Mouse (Mus musculus): ENCODE results near the gene Gm20481. TPM values are rescaled to one million over a fixed set of nuclear protein-coding genes. Genes with fewer than 3 reads are reported as not detected.
A peak's percentile ranks its signal among the peaks of the same experiment; 100 is the strongest.

Gene Gm20481
- polyA plus RNA-seq, 1 experiment from 2014 or later: not detected

DNA sequence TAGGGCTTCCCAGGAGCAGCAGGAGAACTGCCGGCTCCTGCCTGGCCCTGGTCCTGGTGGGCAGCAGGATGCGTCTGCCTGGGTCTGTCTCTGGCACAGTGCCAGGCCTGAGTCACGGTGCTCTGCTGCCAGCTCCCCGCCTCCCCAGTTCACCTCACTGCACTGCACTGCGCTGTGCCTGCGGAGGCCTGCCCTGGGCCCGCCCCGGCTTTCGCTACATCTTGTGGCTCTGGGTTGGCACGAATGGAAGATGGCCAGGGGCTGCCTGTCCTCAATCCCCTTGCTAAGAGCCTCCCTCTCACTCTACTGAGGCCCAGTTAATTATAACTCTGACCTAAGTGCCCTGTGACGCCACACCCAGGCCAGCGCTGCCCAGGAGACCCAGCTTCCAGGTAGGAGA lies 46.7 kb downstream of the Gm20481 start, which contains the start of gene Vwa7:
Gene Vwa7 (plus strand): TSS at position 204 of the 400 bp plus-strand sequence.
- Histone ChIP-seq H3K4me1 (replicated peaks; ENCODE audit: control insufficient read depth, insufficient read depth, low read length) (peaks cover 6% of the 10 kb centered on the region), H3K4me2 (replicated peaks; ENCODE audit: low read depth) (0 out of 2 replicates have a peak within 1 kb of the TSS, but pooled peaks have one; percentile 9), H3K9me3 (ENCODE audit: control insufficient read depth) (no peaks in the 10 kb centered on the region), H3K4me3 (ENCODE audit: low read depth, low read length) (no peak within 1 kb of the TSS), H3K27me3 (replicated peaks; ENCODE audit: control insufficient read depth, insufficient read depth, low read length) (no peaks in the 10 kb centered on the region), H3K27ac (ENCODE audit: low read depth, low read length) (peak within 1 kb of the TSS; percentile 46), H3K36me3 (ENCODE audit: control insufficient read depth, insufficient read depth) (peaks cover 50% of the 10 kb centered on the region), H3K9ac (ENCODE audit: low read depth, low read length) (no peak within 1 kb of the TSS)
- no peak for TF ChIP-seq CTCF (IDR thresholded peaks at IDR 0.05; ENCODE audit: low read depth)
- WGBS: 41% methylated on average over 12 of the region's 12 CpGs
- 0 out of 2 replicates have a peak, but pooled peaks have one; percentile 8 for ATAC-seq

DNA sequence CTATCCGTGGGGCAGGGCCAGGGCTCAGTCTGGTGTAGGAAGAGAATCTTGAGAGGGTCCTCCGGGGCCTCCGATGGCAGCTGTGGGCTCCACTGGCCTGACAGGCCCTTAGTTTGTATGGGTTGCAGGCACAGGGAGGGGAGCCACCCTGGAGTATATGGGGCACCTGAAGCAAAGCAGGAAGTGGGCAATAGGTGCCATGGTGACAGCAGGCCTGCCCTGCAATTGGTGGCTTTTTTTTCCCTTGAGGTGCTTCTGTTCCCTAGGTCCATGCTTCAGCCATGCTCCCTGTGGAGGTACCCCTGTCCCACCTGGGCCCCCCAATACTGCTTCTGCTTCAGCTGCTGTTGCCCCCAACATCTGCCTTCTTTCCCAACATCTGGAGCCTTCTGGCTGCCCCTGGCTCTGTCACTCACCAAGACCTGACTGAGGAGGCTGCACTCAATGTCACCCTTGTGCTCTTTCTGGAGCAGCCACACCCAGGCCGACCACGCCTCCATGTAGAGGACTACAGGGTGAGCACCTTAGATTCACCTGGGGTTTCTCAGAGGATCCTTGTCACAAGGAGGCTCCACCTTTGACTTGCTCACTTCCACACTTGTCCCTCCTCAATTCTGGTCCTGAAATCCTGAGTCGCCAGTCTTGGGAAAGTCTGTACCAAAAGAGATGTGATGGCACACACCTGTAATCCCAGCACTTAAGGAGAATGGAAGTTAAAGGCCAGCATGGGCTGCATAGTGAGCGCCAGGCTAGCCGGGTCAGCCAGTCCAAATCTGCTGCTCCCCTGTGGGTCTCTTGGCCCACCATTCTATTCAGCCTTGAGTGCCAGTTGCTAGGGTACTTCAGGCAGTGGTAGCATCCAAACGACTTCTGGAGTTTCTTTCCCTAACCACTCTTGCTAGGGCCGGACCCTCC lies 47.3 kb downstream of the Gm20481 start:
- 0 out of 2 replicates have a peak overlapping the region, but pooled peaks have one; percentile 9 for H3K4me2 ChIP-seq (replicated peaks; ENCODE audit: low read depth)
- WGBS: 69% methylated on average over 10 of the region's 10 CpGs
- H3K27me3 ChIP-seq (replicated peaks; ENCODE audit: control insufficient read depth, insufficient read depth, low read length): no peaks in the 10 kb centered on the region
- peaks cover 6% of the 10 kb centered on the region for H3K4me1 ChIP-seq (replicated peaks; ENCODE audit: control insufficient read depth, insufficient read depth, low read length)
- H3K36me3 ChIP-seq (ENCODE audit: control insufficient read depth, insufficient read depth): peaks cover 44% of the 10 kb centered on the region
- H3K4me3 ChIP-seq (ENCODE audit: low read depth, low read length): no peak overlapping the region
- H3K27ac ChIP-seq (ENCODE audit: low read depth, low read length): no peak overlapping the region
- no peaks in the 10 kb centered on the region for H3K9me3 ChIP-seq (ENCODE audit: control insufficient read depth)
- peak; percentile 14; the same call in 1 of the 2 replicates for ATAC-seq
- H3K9ac ChIP-seq (ENCODE audit: low read depth, low read length): no peak overlapping the region
- no peak for TF ChIP-seq CTCF (IDR thresholded peaks at IDR 0.05; ENCODE audit: low read depth)

DNA sequence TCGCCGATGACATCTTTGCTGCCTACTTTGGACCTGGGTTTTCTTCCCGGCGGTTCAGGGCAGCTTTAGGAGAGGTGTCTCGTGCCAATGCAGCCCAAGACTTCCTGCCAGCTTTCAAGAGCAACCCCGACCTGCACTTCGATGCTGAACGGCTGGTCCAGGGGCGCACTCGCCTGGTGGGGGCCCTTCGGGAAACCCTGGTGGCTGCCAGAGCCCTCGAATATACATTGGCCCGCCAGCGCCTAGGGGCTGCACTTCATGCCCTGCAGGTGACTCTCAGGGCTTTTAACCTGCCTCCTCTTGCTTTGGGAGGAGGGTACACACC lies 48.0 kb downstream of the Gm20481 start:
- ATAC-seq: no peak
- H3K4me1 ChIP-seq (replicated peaks; ENCODE audit: control insufficient read depth, insufficient read depth, low read length): peaks cover 6% of the 10 kb centered on the region
- no peak overlapping the region for H3K9ac ChIP-seq (ENCODE audit: low read depth, low read length)
- H3K9me3 ChIP-seq (ENCODE audit: control insufficient read depth): no peaks in the 10 kb centered on the region
- H3K27ac ChIP-seq (ENCODE audit: low read depth, low read length): no peak overlapping the region
- 71% methylated on average over 14 of the region's 14 CpGs for whole genome bisulfite sequencing
- H3K4me2 ChIP-seq (replicated peaks; ENCODE audit: low read depth): no peak overlapping the region
- TF ChIP-seq CTCF (IDR thresholded peaks at IDR 0.05; ENCODE audit: low read depth): no peak
- H3K4me3 ChIP-seq (ENCODE audit: low read depth, low read length): no peak overlapping the region
- H3K36me3 ChIP-seq (ENCODE audit: control insufficient read depth, insufficient read depth): peaks cover 37% of the 10 kb centered on the region
- no peaks in the 10 kb centered on the region for H3K27me3 ChIP-seq (replicated peaks; ENCODE audit: control insufficient read depth, insufficient read depth, low read length)

DNA sequence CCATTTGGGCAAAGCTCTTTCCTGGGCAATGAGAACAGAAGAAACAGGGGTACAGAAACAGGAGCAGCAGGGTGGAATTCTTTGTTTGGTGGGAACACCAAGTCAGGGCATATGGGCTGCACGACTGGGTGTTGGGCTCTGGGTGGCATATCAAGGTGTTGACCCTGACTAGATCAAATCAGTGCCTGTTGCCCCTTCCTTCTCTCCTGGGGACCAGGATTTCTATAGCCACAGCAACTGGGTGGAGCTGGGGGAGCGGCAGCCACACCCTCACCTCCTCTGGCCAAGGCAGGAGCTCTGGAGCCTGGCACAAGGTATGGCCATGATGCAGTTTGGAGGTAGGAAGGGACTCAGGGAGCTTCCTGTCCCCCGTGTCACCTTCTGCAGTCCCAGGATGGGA lies 48.5 kb downstream of the Gm20481 start:
- TF ChIP-seq CTCF (IDR thresholded peaks at IDR 0.05; ENCODE audit: low read depth): no peak
- no peaks in the 10 kb centered on the region for H3K27me3 ChIP-seq (replicated peaks; ENCODE audit: control insufficient read depth, insufficient read depth, low read length)
- H3K4me2 ChIP-seq (replicated peaks; ENCODE audit: low read depth): no peak overlapping the region
- no peak overlapping the region for H3K9ac ChIP-seq (ENCODE audit: low read depth, low read length)
- H3K27ac ChIP-seq (ENCODE audit: low read depth, low read length): no peak overlapping the region
- peaks cover 32% of the 10 kb centered on the region for H3K36me3 ChIP-seq (ENCODE audit: control insufficient read depth, insufficient read depth)
- 68% methylated on average over 3 of the region's 3 CpGs for WGBS
- peaks cover 6% of the 10 kb centered on the region for H3K4me1 ChIP-seq (replicated peaks; ENCODE audit: control insufficient read depth, insufficient read depth, low read length)
- no peak for ATAC-seq
- H3K9me3 ChIP-seq (ENCODE audit: control insufficient read depth): no peaks in the 10 kb centered on the region
- H3K4me3 ChIP-seq (ENCODE audit: low read depth, low read length): no peak overlapping the region

DNA sequence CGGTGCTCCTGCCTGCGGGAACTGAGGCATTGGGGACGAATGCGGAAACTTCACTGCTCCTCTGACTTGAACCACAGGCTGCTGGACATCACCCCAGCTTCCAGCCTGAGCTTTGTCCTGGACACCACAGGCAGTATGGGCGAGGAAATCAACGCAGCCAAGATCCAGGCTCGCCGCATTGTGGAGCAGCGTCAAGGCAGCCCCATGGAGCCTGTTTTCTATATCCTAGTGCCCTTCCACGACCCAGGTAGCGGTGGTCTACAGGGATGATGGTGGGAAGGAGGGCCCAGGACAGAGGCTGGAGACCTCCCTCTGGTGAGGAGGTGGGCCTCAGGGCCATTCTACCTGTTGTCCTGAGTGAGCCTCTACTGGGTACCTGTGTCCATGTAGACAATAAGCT lies 50.2 kb downstream of the Gm20481 start:
- no peak for ATAC-seq
- H3K9me3 ChIP-seq (ENCODE audit: control insufficient read depth): no peaks in the 10 kb centered on the region
- no peak overlapping the region for H3K9ac ChIP-seq (ENCODE audit: low read depth, low read length)
- H3K27me3 ChIP-seq (replicated peaks; ENCODE audit: control insufficient read depth, insufficient read depth, low read length): no peaks in the 10 kb centered on the region
- H3K36me3 ChIP-seq (ENCODE audit: control insufficient read depth, insufficient read depth): peaks cover 15% of the 10 kb centered on the region
- TF ChIP-seq CTCF (IDR thresholded peaks at IDR 0.05; ENCODE audit: low read depth): no peak
- H3K4me2 ChIP-seq (replicated peaks; ENCODE audit: low read depth): no peak overlapping the region
- no peak overlapping the region for H3K4me3 ChIP-seq (ENCODE audit: low read depth, low read length)
- H3K27ac ChIP-seq (ENCODE audit: low read depth, low read length): no peak overlapping the region
- peaks cover 6% of the 10 kb centered on the region for H3K4me1 ChIP-seq (replicated peaks; ENCODE audit: control insufficient read depth, insufficient read depth, low read length)
- WGBS: 87% methylated on average over 11 of the region's 11 CpGs

- no peak for ATAC-seq
- Histone ChIP-seq H3K27ac (ENCODE audit: low read depth, low read length) (no peak overlapping the region), H3K4me1 (replicated peaks; ENCODE audit: control insufficient read depth, insufficient read depth, low read length) (peaks cover 6% of the 10 kb centered on the region), H3K9me3 (ENCODE audit: control insufficient read depth) (no peaks in the 10 kb centered on the region), H3K4me3 (ENCODE audit: low read depth, low read length) (no peak overlapping the region), H3K4me2 (replicated peaks; ENCODE audit: low read depth) (no peak overlapping the region), H3K36me3 (ENCODE audit: control insufficient read depth, insufficient read depth) (peaks cover 9% of the 10 kb centered on the region), H3K27me3 (replicated peaks; ENCODE audit: control insufficient read depth, insufficient read depth, low read length) (no peaks in the 10 kb centered on the region), H3K9ac (ENCODE audit: low read depth, low read length) (no peak overlapping the region)
- WGBS: 77% methylated on average over 8 of the region's 8 CpGs
- TF ChIP-seq CTCF (IDR thresholded peaks at IDR 0.05; ENCODE audit: low read depth): no peak
These were observed 50.8 kb downstream of the Gm20481 start for GRCm38 (mm10) chr17:35020551-35020950.

All from intestine, postnatal 0 days (tissue).